Mouse (Mus musculus): ENCODE data around the gene Ppy.

DNA sequence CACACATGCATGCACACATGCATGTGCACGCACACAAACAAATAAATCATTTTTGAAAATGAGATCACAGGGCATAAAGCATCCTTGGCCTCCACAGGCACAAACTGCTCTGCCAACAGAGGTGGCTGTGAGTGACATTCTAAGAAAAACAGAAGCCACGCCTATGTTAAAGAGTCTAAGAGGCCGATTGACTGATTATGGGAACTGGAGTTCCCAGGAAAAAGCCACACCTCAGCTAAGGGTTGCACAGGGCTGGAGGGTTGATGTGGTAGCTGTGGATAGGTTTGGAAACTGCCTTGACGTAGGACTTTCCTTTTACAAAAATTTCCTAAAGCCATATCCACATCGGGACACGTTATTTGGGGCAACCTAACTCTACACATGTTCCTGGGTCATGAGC is 16.3 kb upstream of the Ppy start:
- TF ChIP-seq CTCF (IDR thresholded peaks at IDR 0.05; ENCODE audit: extremely low read depth, insufficient read length, insufficient replicate concordance, low read depth, low read length) (no peak), POLR2A (IDR thresholded peaks at IDR 0.05; ENCODE audit: low read depth, low read length) (no peak)
